Mouse (Mus musculus): ENCODE data around the gene Pygm. TPM values are rescaled to one million over a fixed set of nuclear protein-coding genes. Genes with fewer than 3 reads are reported as not detected.
A peak's percentile ranks its signal among the peaks of the same experiment; 100 is the strongest.

Gene Pygm
- polyA plus RNA-seq, 1 experiment, result 2.9 TPM

DNA sequence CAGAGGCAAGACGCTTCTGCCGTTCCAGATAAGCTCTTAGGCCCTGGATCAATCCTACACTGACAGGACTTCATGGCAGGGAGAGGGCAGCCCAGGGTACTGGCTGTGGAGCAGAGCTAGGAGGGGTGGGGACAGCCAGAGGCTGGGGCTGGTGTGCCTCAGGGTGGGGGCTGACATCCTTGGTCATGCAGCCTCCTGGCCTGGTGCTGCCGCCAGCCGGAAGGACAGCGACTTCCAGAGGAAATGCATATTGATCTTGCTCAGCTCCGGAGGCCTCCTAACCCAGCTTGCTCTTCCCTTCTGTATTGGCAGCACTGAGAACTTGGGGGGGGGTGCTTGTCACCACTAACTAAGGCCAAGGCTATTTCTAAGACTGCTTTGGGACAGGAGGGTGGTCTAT is 31.3 kb downstream of the Pygm start:
- TF ChIP-seq CTCF (IDR thresholded peaks at IDR 0.05; ENCODE audit: borderline replicate concordance, extremely low read depth, insufficient read depth, insufficient read length) (no peak), POLR2A (IDR thresholded peaks at IDR 0.05; ENCODE audit: borderline replicate concordance, extremely low read depth, insufficient read depth, insufficient read length, poor library complexity, severe bottlenecking) (no peak)
- DNase-seq (ENCODE audit: low read depth), result no peak

DNA sequence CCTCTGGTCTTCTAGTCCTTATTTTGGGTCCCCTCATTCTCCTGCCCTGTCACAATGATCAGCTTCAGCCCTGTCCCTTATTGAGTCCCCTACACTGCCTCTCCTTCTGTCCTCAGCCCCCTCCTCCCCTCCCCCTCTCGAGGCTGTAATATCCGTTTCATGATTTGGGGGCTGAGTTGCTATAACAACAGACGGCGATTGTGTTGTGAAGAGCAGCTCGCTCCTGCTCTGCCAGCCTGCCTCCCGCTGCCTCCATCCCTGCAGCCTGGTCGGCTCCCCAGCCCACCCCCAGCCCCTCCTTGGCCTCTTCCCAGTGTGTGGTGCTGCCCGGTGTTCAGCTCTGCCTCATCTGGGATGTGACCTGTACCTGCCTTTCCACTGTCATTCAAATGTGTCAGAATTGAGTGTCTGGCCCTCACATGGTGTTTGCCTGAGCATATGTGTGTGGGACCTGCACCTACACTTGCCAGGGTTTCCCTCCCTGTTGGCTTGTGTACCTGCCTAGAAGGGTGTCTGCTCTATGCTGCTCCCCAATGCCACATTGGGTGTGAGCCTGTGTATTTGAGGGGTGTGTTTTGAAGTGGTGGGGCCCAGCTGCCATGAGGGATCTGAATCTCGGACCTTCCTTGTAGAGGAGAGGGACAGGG is 32.0 kb downstream of the Pygm start:
- DNase-seq (ENCODE audit: low read depth), result peak; percentile 95
- TF ChIP-seq CTCF (IDR thresholded peaks at IDR 0.05; ENCODE audit: borderline replicate concordance, extremely low read depth, insufficient read depth, insufficient read length) (no peak), POLR2A (IDR thresholded peaks at IDR 0.05; ENCODE audit: borderline replicate concordance, extremely low read depth, insufficient read depth, insufficient read length, poor library complexity, severe bottlenecking) (no peak)

DNA sequence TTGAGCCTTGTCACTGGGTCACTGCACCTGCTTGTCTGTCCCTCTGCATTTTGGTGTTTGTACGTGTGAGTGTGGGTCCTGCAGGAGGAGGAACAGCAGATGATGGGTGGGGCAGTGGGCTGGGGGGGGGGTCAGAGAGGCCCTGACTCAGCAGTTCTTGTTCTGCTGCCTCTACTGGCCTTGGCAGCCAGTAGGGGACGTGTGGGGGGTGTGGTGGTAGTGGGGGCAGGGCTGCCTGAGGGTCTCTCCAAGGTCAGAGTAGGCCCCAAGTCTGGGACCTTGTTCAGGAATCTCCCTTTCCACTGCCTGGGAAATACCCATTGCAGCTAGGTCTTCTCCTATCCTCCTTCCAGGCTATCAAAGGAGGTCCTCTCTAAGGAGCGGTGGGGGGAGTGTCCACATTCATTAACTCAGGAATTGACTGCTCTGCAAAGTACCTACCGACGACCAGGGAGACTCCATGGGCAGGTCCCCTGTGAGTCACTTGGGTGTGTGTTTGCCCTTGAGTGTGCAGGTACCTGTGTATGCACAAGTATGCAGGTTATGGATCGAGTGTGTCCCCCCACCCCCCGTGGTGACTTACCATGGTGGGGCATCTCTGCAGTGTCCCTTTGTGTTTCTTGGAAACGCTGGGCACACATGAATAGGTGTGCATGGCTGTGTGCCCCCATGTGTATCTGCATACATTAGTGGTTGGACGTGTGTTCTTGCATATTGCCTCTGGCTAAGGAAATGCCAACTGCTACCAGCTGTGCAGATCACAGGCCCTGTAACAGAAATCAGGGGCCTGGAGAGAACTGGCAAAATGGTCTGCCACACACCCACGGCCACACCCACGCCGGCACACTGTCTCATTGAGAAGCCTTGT is 32.9 kb downstream of the Pygm start:
- no peak for DNase-seq (ENCODE audit: low read depth)
- no peak for TF ChIP-seq POLR2A (IDR thresholded peaks at IDR 0.05; ENCODE audit: borderline replicate concordance, extremely low read depth, insufficient read depth, insufficient read length, poor library complexity, severe bottlenecking)
- TF ChIP-seq CTCF (IDR thresholded peaks at IDR 0.05; ENCODE audit: borderline replicate concordance, extremely low read depth, insufficient read depth, insufficient read length), result no peak

DNA sequence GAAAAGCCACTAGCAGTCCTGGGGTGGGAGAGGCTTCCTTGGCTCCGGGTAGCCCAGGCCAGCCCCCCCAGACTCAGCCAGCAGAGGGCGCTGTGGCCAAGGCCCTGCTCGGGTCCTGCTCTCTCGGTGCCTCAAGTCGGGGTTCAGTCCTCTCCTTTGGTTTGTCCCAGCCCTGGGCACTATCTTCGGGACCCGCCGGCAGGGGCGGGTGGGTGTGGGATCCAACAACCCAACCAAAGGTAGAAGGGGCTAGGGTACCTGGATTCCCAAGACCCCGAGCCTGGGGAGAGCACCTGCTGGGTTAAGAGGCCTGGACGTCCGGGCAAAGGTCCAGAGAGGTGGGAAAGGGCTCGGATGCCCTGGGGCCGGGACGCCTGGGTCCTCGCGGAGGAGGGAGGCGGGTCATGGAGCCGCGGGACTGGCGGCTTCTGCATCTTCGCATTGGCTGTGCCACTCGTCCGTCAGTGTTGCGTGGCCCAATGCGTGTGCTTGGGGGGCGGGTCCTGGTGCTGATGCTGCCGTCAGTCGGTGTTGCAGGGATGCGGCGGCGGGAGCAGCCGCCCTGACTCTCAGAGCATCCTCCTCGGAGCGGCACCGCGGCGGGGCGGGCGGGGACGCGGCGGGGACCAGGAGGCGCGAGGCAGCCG is 34.2 kb downstream of the Pygm start, which contains the start of gene Nrxn2:
TSS of gene Nrxn2 (plus strand) at position 499 of the 647 bp plus-strand sequence.
- TF ChIP-seq CTCF (IDR thresholded peaks at IDR 0.05; ENCODE audit: borderline replicate concordance, extremely low read depth, insufficient read depth, insufficient read length), result peak; percentile 94
- TF ChIP-seq POLR2A (IDR thresholded peaks at IDR 0.05; ENCODE audit: borderline replicate concordance, extremely low read depth, insufficient read depth, insufficient read length, poor library complexity, severe bottlenecking), result peak; percentile 95
- DNase-seq (ENCODE audit: low read depth), result peak; percentile 99

DNA sequence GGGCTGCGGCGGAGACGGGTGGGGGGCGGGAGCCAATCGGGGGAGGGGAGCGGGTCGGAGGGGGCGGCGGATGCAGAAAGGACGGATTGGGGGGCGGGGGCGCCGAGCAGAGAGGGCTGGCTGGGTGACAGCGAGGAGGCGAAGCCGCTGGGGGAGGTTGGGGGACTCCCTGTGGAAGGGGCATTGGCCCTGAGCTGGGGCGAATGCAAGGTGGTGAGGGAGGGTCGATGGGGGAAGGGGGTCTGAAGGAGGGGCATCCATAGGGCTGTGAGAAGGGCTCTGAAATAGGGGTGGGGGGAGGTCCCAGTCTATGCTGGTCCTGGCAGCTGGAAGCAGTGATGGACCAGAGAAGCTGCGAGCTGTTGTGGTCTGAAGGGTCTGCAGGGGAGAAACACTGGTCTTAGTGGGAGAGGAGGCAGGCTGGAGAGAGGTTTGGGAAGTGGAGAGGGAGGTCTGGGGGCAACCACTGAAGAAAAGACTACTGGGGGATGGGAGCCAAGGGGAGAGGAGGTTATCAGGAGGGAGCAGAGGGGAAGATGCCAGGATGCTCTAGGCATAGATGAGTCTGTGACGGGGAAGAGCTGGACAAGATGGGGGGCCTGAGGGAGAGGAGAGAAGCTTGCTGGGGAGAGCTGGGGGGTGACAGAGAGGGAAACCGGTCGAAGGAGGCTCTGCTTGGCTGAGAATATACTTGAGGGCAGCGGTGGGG is 34.9 kb downstream of the Pygm start:
- DNase-seq (ENCODE audit: low read depth), result peak; percentile 44
- TF ChIP-seq POLR2A (IDR thresholded peaks at IDR 0.05; ENCODE audit: borderline replicate concordance, extremely low read depth, insufficient read depth, insufficient read length, poor library complexity, severe bottlenecking) (no peak), CTCF (IDR thresholded peaks at IDR 0.05; ENCODE audit: borderline replicate concordance, extremely low read depth, insufficient read depth, insufficient read length) (no peak)

DNA sequence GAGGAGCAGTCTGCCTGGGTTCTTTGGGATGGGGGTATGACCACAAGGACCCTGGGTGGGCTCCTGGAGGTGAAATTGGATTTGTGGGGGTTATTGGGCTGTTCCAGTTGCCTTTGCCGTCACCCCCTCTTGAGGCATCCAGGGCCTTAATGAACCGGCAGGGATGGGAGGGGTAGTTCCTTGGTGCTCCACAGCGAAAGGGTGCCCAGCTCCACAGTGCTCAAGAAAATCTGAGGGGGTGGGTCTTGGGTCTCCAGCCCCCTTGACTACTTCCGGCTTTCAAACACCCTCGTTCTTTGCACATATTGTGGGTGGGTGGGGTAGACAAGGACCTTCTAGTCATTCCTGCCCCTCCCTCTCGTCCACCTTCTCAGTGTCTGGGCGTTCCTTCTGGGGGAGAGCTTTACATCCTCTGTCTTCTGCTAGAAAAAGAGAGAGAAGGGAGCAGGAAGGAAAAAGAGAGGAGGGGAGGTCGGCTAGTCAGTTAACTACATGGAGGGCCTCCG is 35.7 kb downstream of the Pygm start:
- TF ChIP-seq CTCF (IDR thresholded peaks at IDR 0.05; ENCODE audit: borderline replicate concordance, extremely low read depth, insufficient read depth, insufficient read length) (no peak), POLR2A (IDR thresholded peaks at IDR 0.05; ENCODE audit: borderline replicate concordance, extremely low read depth, insufficient read depth, insufficient read length, poor library complexity, severe bottlenecking) (no peak)
- no peak for DNase-seq (ENCODE audit: low read depth)

DNA sequence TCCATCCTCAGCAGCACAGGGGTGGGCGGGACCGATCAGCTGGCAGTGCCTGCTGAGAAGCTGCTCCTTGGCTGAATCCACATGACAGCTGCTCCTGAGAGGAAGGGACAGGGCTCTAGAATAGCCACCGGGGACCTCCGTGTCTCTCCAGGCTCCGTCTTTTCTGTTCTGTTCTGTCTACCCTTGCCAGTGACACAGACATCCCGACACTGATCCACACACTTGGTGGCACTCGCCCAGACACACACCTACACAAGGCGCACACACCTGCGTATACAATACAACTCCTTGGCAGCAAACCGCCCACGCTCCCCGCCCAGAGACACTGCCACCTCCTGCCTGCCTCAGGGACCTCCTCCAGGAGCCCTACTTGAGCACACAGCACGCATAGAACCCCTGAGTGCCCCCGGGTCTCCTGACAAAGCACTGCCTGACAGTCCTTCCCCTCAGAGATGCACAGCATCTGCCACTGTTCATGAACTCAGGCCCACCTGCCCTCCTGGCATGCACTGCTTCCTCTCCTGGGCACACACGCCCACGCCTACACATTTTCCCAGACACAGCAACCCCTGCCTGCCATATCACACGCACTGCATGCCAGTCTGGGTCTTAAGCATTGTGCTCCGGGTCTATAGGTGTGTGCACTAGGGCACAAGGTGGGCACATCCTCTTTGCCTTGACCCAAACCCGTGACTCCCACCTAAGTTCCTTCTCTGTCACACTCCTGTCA is 36.4 kb downstream of the Pygm start:
- TF ChIP-seq POLR2A (IDR thresholded peaks at IDR 0.05; ENCODE audit: borderline replicate concordance, extremely low read depth, insufficient read depth, insufficient read length, poor library complexity, severe bottlenecking) (no peak), CTCF (IDR thresholded peaks at IDR 0.05; ENCODE audit: borderline replicate concordance, extremely low read depth, insufficient read depth, insufficient read length) (no peak)
- no peak for DNase-seq (ENCODE audit: low read depth)

DNA sequence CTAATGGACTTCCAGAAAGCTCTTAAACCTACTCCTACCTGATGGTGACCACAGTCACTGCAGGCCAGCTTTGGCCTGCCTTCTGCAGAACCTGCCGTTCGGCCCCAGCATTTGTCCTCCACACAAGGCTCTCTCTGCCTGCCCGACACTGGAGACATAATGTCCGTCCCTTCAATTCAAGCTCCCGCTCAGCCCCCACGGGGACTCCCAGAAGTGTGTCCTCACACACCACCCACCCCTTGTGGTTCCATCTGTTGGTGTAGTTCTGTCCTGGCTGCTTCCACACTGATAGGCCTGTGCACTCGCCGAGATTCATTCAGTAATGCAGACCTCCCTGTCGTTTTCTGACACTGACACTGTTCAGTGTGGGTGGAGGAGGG is 37.0 kb downstream of the Pygm start:
- no peak for DNase-seq (ENCODE audit: low read depth)
- TF ChIP-seq POLR2A (IDR thresholded peaks at IDR 0.05; ENCODE audit: borderline replicate concordance, extremely low read depth, insufficient read depth, insufficient read length, poor library complexity, severe bottlenecking), result no peak

DNA sequence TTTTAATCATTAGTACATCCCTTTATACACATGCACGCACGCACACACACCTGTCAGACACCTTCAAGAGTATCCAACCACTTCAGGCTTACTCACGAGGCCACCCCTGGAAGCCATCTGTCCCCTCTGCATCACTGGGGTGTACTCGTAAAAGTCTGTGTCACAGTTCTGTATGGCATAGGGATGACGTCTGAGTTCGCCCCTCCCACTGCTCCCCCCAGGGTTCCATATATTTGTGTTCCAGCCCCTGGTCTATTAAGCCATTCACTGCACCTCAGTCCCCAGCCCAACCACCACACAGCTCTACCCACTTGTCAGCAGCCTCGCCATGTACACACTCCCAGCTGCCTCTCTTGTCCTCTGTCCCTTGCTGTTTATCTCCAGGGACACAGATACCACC is 37.8 kb downstream of the Pygm start:
- no peak for DNase-seq (ENCODE audit: low read depth)
- no peak for TF ChIP-seq CTCF (IDR thresholded peaks at IDR 0.05; ENCODE audit: borderline replicate concordance, extremely low read depth, insufficient read depth, insufficient read length)
- TF ChIP-seq POLR2A (IDR thresholded peaks at IDR 0.05; ENCODE audit: borderline replicate concordance, extremely low read depth, insufficient read depth, insufficient read length, poor library complexity, severe bottlenecking), result no peak

DNA sequence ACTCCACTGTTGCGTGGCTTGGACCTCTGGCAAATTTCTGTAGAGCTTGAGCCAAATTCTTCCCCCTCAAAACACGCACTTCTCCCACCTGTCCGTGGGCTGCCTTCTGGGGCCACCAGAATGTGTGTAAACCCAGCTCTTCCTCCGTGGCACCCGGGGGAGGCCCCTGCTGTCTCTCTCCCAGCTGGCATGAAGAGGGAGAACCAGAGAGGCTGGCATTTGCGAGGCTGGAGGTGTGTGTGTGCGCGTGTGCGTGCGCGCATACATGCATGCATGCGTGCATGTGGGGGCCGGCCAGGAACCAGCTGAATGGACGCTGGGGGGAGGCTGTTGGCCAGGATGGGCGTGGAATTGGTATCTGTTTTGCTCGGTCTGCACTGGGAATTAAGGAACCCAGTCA is 39.0 kb downstream of the Pygm start:
- TF ChIP-seq POLR2A (IDR thresholded peaks at IDR 0.05; ENCODE audit: borderline replicate concordance, extremely low read depth, insufficient read depth, insufficient read length, poor library complexity, severe bottlenecking) (no peak), CTCF (IDR thresholded peaks at IDR 0.05; ENCODE audit: borderline replicate concordance, extremely low read depth, insufficient read depth, insufficient read length) (no peak)

More for the DNA sequence above, 39.0 kb downstream of the Pygm start:
- no peak for DNase-seq (ENCODE audit: low read depth)

Data from brain, embryonic 14.5 days (tissue).